Mouse (Mus musculus) cerebellum, postnatal 4 days (tissue): ENCODE measurements around the gene Col26a1.
"Not testable (repeated sequence)": the region's sequence is repeated elsewhere in the genome, so short reads cannot be mapped to it uniquely, and the experiment has no call there.

Experiments
- DNase-seq, 2 experiments: peaks; one replicate each; pipeline ENCODE4 v3.0.0; 2022; ENCODE audit warnings: low spot score in 2 of 2, mixed read lengths in 1 of 2

Gene Col26a1

GRCm38 (mm10) chr5:136753176-136753575, 129.8 kb downstream of the Col26a1 start:
- not testable (repeated sequence) for DNase-seq

GRCm38 (mm10) chr5:136752104-136752503, 130.9 kb downstream of the Col26a1 start:
- no peak for DNase-seq

- no peak for DNase-seq
These were observed 136.4 kb downstream of the Col26a1 start for GRCm38 (mm10) chr5:136746596-136746995.

- no peak for DNase-seq
These were observed 144.1 kb downstream of the Col26a1 start for GRCm38 (mm10) chr5:136738918-136739317.

GRCm38 (mm10) chr5:136726271-136726670, 156.7 kb downstream of the Col26a1 start:
- DNase-seq = not testable (repeated sequence)

GRCm38 (mm10) chr5:136721596-136721995, 161.4 kb downstream of the Col26a1 start:
- no peak for DNase-seq

- no peak for DNase-seq
These were observed 164.4 kb downstream of the Col26a1 start for GRCm38 (mm10) chr5:136718656-136719055.

GRCm38 (mm10) chr5:136717573-136717854, 165.5 kb downstream of the Col26a1 start:
- no peak for DNase-seq

GRCm38 (mm10) chr5:136716696-136717572, 166.1 kb downstream of the Col26a1 start:
- no peak for DNase-seq

- DNase-seq = peak; percentile 46 to 79
These were observed 168.1 kb downstream of the Col26a1 start for GRCm38 (mm10) chr5:136714879-136715278.

- peak in 1 of 2 experiments; percentile 50 for DNase-seq
These were observed 168.7 kb downstream of the Col26a1 start for GRCm38 (mm10) chr5:136714232-136714875.

- peak in 1 of 2 experiments; percentile 58 for DNase-seq
These were observed 172.3 kb downstream of the Col26a1 start for GRCm38 (mm10) chr5:136710742-136711141.

- DNase-seq = no peak
These were observed 174.9 kb downstream of the Col26a1 start for GRCm38 (mm10) chr5:136708116-136708515.

- peak; percentile 65 to 79 for DNase-seq
These were observed 176.2 kb downstream of the Col26a1 start for GRCm38 (mm10) chr5:136706803-136707202.

- DNase-seq = no peak
These were observed 177.5 kb downstream of the Col26a1 start for GRCm38 (mm10) chr5:136705532-136705931.

GRCm38 (mm10) chr5:136704151-136704550, 178.9 kb downstream of the Col26a1 start:
- DNase-seq = no peak

- DNase-seq = peak; percentile 50 to 65
These were observed 179.3 kb downstream of the Col26a1 start for GRCm38 (mm10) chr5:136703751-136704150.

GRCm38 (mm10) chr5:136702159-136702725, 180.8 kb downstream of the Col26a1 start:
- no peak for DNase-seq

- no peak for DNase-seq
These were observed 185.4 kb downstream of the Col26a1 start for GRCm38 (mm10) chr5:136697618-136698017.

- DNase-seq = no peak
These were observed 186.5 kb downstream of the Col26a1 start for GRCm38 (mm10) chr5:136696516-136696915.

- DNase-seq = no peak
These were observed 188.0 kb downstream of the Col26a1 start for GRCm38 (mm10) chr5:136694976-136695375.

GRCm38 (mm10) chr5:136693418-136693817, 189.6 kb downstream of the Col26a1 start:
- no peak for DNase-seq

- DNase-seq = no peak
These were observed 190.2 kb downstream of the Col26a1 start, which contains the start of gene Myl10 for GRCm38 (mm10) chr5:136692784-136693183. Gene Myl10, plus strand, starts transcription at chr5:136693146.
